Mouse (Mus musculus) embryonic fibroblast, embryonic 13.5 days (primary cell): ENCODE measurements around the gene Ppm1e. TPM values are rescaled to one million over a fixed set of nuclear protein-coding genes. Genes with fewer than 3 reads are reported as not detected.

ENCODE experiments used
- H3K27ac ChIP-seq: 2 replicates; pipeline ENCODE4 v1.5.1; 2012; ENCODE audit warnings: low read length, control low read depth, inconsistent platforms; ENCODE audit not compliant: insufficient read depth
- H3K4me1 ChIP-seq: 2 replicates; pipeline ENCODE4 v1.6.1; 2011; ENCODE audit warnings: low read length; ENCODE audit not compliant: control insufficient read depth, insufficient read depth
- H3K4me3 ChIP-seq: 2 replicates; pipeline ENCODE4 v1.5.1; 2011; ENCODE audit warnings: mild to moderate bottlenecking, control low read depth, low read length; ENCODE audit not compliant: insufficient read depth
- CTCF ChIP-seq: IDR thresholded peaks from 2 replicates; pipeline ENCODE4 v1.5.1; 2011; ENCODE audit warnings: mild to moderate bottlenecking, control low read depth, low read length, moderate library complexity, borderline replicate concordance; ENCODE audit not compliant: insufficient read depth
- POLR2A ChIP-seq: IDR thresholded peaks from 2 replicates; pipeline ENCODE4 v1.6.1; 2011; ENCODE audit warnings: low read depth, mild to moderate bottlenecking, control low read depth, low read length, moderate library complexity
- polyA plus RNA-seq: library from polyadenylated mRNA; stranded (reverse); fragments of >200 nt; gene quantifications from 2 replicates; pipeline ENCODE4 v1.2.4, GENCODE M21; 2011; ENCODE audit warnings: low read depth; ENCODE audit not compliant: missing spikeins, insufficient read length

Ppm1e gene
- polyA plus RNA-seq, 1 experiment: 1.4 TPM

GRCm38 (mm10) chr11:87240833-87241215 is 118.0 kb downstream of the Ppm1e start:
- no peak for TF ChIP-seq POLR2A
- TF ChIP-seq CTCF: no peak
- no peak overlapping the region for H3K27ac ChIP-seq
- no peaks in the 10 kb centered on the region for H3K4me1 ChIP-seq
- H3K4me3 ChIP-seq: no peak overlapping the region

GRCm38 (mm10) chr11:87240141-87240832 is 118.5 kb downstream of the Ppm1e start:
- Histone ChIP-seq H3K4me1 (no peaks in the 10 kb centered on the region), H3K4me3 (no peak overlapping the region), H3K27ac (no peak overlapping the region)
- no peak for TF ChIP-seq POLR2A
- TF ChIP-seq CTCF: no peak

- Histone ChIP-seq H3K4me1 (no peaks in the 10 kb centered on the region), H3K27ac (no peak overlapping the region), H3K4me3 (no peak overlapping the region)
- no peak for TF ChIP-seq POLR2A
- no peak for TF ChIP-seq CTCF
These were observed 119.8 kb downstream of the Ppm1e start for GRCm38 (mm10) chr11:87238891-87239530.

DNA sequence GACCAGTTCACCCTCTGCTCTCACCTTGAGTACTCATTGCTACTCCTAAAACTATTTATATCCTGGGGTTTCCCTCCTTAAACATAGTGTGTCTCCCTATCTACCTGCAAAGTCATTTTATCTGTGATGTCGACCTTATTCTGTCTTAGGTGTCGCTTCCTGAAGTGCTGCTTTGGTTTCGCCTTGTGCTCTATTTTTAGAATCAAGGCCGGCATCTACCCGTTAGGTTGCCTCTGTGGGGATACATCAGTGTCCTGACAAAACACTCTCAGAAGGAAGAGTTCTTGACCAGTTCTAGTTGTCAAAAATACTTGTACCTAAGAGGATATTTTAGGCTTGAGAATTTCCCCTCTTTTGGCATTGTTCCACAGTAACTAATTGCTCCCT is 123.3 kb downstream of the Ppm1e start:
- Histone ChIP-seq H3K4me3 (no peak overlapping the region), H3K27ac (no peak overlapping the region), H3K4me1 (no peaks in the 10 kb centered on the region)
- TF ChIP-seq POLR2A (no peak), CTCF (no peak)

GRCm38 (mm10) chr11:87234743-87235485 is 123.9 kb downstream of the Ppm1e start:
- H3K27ac ChIP-seq: no peak overlapping the region
- H3K4me3 ChIP-seq: no peak overlapping the region
- TF ChIP-seq POLR2A: no peak
- no peak for TF ChIP-seq CTCF
- no peaks in the 10 kb centered on the region for H3K4me1 ChIP-seq

DNA sequence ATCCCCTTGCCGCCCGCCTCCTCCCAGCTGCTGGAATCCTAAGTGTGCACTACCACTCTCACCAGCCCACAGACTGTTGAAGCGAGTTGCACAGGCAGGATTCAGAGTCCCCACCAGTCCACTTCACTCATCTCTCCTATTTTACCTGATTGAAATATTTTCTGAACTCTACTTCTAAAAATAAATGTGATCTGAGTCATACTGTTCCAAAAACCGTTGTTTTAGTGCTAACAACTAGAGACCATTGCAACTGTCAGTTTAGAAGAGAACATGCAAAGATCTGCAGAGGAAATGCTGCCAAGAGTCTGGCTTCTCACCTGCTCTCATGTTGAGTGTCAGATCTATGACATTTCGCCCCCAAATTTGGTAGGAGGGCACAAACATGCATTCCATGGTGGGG is 125.4 kb downstream of the Ppm1e start:
- Histone ChIP-seq H3K27ac (no peak overlapping the region), H3K4me1 (no peaks in the 10 kb centered on the region), H3K4me3 (no peak overlapping the region)
- TF ChIP-seq CTCF: no peak
- no peak for TF ChIP-seq POLR2A

DNA sequence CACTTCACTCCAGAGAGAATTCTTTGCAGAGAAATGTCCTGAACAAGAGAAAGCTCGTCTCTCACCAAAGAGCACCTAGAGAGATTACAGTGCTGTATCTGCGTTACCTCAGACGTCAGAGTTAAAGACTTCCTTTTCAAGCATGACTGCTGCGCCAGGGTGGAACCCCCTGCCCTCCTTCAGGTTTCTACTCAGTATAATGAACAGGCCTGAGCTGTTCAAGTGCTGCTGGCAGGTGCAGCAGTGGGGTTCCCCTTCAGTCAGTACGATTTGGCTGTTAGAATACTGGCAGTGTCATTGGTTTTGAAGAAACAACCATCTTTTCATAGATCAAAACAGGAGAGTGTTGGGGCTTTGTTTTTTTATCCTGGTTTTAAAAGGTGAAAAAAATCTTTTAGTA is 131.8 kb downstream of the Ppm1e start:
- no peak overlapping the region for H3K27ac ChIP-seq
- no peak overlapping the region for H3K4me3 ChIP-seq
- H3K4me1 ChIP-seq: no peaks in the 10 kb centered on the region
- no peak for TF ChIP-seq POLR2A

DNA sequence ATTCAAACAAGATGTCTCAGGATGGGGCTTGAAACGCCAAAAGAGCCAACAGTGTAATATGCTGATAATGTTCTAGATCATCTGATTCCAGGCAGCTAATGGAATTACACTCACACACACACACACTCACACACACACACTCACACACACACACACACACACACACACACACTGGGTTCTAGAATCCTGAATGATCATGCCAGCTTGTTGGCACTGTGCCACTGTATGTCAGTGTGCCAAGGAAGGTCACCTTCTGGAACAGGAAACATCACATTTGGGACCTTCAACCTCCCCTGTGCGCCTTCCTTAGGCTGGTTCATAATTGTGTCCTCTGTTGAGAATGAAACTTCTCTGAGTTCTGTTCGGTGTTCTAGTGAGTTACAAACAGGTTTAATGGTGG is 136.1 kb downstream of the Ppm1e start:
- H3K27ac ChIP-seq: no peak overlapping the region
- H3K4me3 ChIP-seq: no peak overlapping the region
- no peak for TF ChIP-seq CTCF
- TF ChIP-seq POLR2A: no peak
- H3K4me1 ChIP-seq: no peaks in the 10 kb centered on the region

GRCm38 (mm10) chr11:87212313-87212712 is 146.5 kb downstream of the Ppm1e start:
- TF ChIP-seq CTCF (no peak), POLR2A (no peak)
- no peak overlapping the region for H3K4me3 ChIP-seq
- no peaks in the 10 kb centered on the region for H3K4me1 ChIP-seq

More at GRCm38 (mm10) chr11:87212313-87212712, 146.5 kb downstream of the Ppm1e start:
- no peak overlapping the region for H3K27ac ChIP-seq

Other genes with a start within 250 kb of the Ppm1e start
- gene Ska2, start 249.8 kb downstream of the Ppm1e start, polyA plus RNA-seq: 51.2 and 75.7 TPM in 2 replicates
- 16.1 and 23.3 TPM in 2 replicates for gene Trim37, start 231.9 kb downstream of the Ppm1e start, polyA plus RNA-seq
- 5.0 and 8.6 TPM in 2 replicates for gene Rad51c, start 45.9 kb upstream of the Ppm1e start, polyA plus RNA-seq
- 0.11 and 0.30 TPM in 2 replicates for gene Tex14, start 46.0 kb upstream of the Ppm1e start, polyA plus RNA-seq
- gene Gm11492, start 207.6 kb upstream of the Ppm1e start, polyA plus RNA-seq: not detected in 2 replicates
- gene Sept4, start 209.9 kb upstream of the Ppm1e start, polyA plus RNA-seq: 2.9 and 3.6 TPM in 2 replicates
- 29.3 and 34.5 TPM in 2 replicates for gene Mtmr4, start 233.1 kb upstream of the Ppm1e start, polyA plus RNA-seq